ENCODE assay signal across 11 mouse cellular contexts in the genomic region with DNA sequence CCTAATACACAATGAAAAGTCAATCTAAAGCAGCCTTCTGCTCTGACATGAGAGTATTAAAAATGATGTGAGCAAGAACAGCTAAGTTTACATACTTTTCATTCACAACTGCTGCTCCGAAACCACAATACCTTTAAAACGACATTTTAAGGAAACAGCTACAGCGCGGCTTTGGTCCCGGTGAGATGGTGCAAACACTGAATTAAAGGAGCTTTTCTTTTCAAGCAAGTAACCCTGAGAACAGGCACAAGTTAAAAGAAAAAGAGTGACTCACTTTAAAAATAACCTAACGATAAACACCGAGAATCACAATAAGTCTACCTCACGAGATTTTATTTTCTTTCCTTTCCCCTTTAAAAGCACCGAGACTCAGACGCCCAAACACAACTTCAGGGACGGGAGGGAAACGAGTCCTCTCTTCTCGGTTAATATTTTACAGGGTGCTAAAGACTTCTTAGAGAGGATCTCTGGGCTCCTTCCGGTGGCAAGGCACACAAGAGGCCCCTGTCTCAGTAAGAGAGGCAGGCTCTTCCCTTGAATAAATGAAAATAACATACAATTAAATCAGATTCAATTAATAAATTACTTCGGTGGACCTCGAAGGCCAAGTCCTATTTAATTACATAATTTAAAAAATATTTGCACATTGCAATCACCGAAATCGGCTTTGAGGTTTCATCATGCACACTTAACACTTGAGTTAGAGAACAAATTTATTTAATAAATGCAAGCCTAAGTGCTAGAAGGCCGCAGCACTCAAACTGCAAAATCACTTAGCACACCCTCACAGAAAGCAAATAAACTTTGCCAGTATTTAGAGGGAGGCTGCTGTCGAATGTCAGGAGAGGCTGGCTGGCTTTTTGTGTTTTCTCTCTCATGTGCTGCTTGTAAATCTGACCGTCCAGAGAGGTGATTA.
DNase-seq lines count a peak whose midpoint lies in the region; ATAC-seq and TF ChIP-seq lines count a peak whose summit lies in the region.
"Had no signal": no experiment of that assay in that cellular context is flagged by ENCODE, and none has a peak within 500 bp of the region (broad histone marks: within the 10 kb centered on the region; RNA-seq: fewer than 3 reads in every experiment).

No protein-coding gene starts in this region.

- H3K27me3 ChIP-seq in limb, embryonic 12.5 days, result no peaks in the 10 kb centered on the region
- no peaks in the 10 kb centered on the region for H3K27me3 ChIP-seq in limb, embryonic 10.5 days (ENCODE audit: low read depth, poor library complexity, severe bottlenecking)
- H3K27me3 ChIP-seq in liver, postnatal 0 days (ENCODE audit: insufficient read depth, low read length), result no peaks in the 10 kb centered on the region
- H3K27me3 ChIP-seq in forebrain, embryonic 11.5 days (ENCODE audit: control insufficient read depth, insufficient read depth, low read length), result no peaks in the 10 kb centered on the region
- H3K27me3 ChIP-seq: heart, embryonic 15.5 days had no signal

- H3K36me3 ChIP-seq in limb, embryonic 12.5 days, result no peaks in the 10 kb centered on the region
- no peaks in the 10 kb centered on the region for H3K36me3 ChIP-seq in limb, embryonic 10.5 days
- no peaks in the 10 kb centered on the region; the same call in none of the 2 replicates for H3K36me3 ChIP-seq in liver, postnatal 0 days (replicated peaks; ENCODE audit: insufficient read depth, low read length)
- no peaks in the 10 kb centered on the region for H3K36me3 ChIP-seq in forebrain, embryonic 11.5 days (ENCODE audit: control insufficient read depth, insufficient read depth, low read length)
- H3K36me3 ChIP-seq: heart, embryonic 15.5 days had no signal

- no peak overlapping the region for H3K4me3 ChIP-seq in limb, embryonic 12.5 days (replicated peaks)
- no peak overlapping the region for H3K4me3 ChIP-seq in limb, embryonic 10.5 days
- 0 out of 2 replicates have a peak overlapping the region, but pooled peaks have one; percentile 6 for H3K4me3 ChIP-seq in liver, postnatal 0 days (ENCODE audit: low read depth, low read length)
- H3K4me3 ChIP-seq in forebrain, embryonic 11.5 days (ENCODE audit: low read depth, low read length), result no peak overlapping the region
- H3K4me3 ChIP-seq: heart, embryonic 15.5 days had no signal

- H3K9me3 ChIP-seq in limb, embryonic 12.5 days, result no peaks in the 10 kb centered on the region
- H3K9me3 ChIP-seq in limb, embryonic 10.5 days (replicated peaks), result no peaks in the 10 kb centered on the region
- no peaks in the 10 kb centered on the region for H3K9me3 ChIP-seq in liver, postnatal 0 days (ENCODE audit: low read length)
- H3K9me3 ChIP-seq in forebrain, embryonic 11.5 days (ENCODE audit: control insufficient read depth, low read length), result no peaks in the 10 kb centered on the region
- H3K9me3 ChIP-seq: heart, embryonic 15.5 days had no signal

- H3K27ac ChIP-seq in limb, embryonic 12.5 days, result peak overlapping the region; percentile 25; the same call in 1 of the 2 replicates
- no peak overlapping the region for H3K27ac ChIP-seq in limb, embryonic 10.5 days
- no peak overlapping the region for H3K27ac ChIP-seq in liver, postnatal 0 days (ENCODE audit: low read depth)
- no peak overlapping the region for H3K27ac ChIP-seq in forebrain, embryonic 11.5 days (ENCODE audit: low read depth, low read length)
- H3K27ac ChIP-seq: heart, embryonic 15.5 days had no signal

- H3K9ac ChIP-seq in limb, embryonic 12.5 days (replicated peaks), result no peak overlapping the region
- 0 out of 2 replicates have a peak overlapping the region, but pooled peaks have one; percentile 28 for H3K9ac ChIP-seq in liver, postnatal 0 days (replicated peaks)
- no peak overlapping the region for H3K9ac ChIP-seq in forebrain, embryonic 11.5 days (ENCODE audit: low read length)
- H3K9ac ChIP-seq: heart, embryonic 15.5 days had no signal

- H3K4me1 ChIP-seq in limb, embryonic 12.5 days (replicated peaks), result peaks cover 58% of the 10 kb centered on the region
- peaks cover 53% of the 10 kb centered on the region for H3K4me1 ChIP-seq in limb, embryonic 10.5 days
- peaks cover 19% of the 10 kb centered on the region for H3K4me1 ChIP-seq in liver, postnatal 0 days (ENCODE audit: insufficient read depth)
- no peaks in the 10 kb centered on the region for H3K4me1 ChIP-seq in forebrain, embryonic 11.5 days (replicated peaks; ENCODE audit: control insufficient read depth, insufficient read depth, low read length)
- H3K4me1 ChIP-seq: heart, embryonic 15.5 days had no signal

- peak overlapping the region; percentile 17; the same call in 1 of the 2 replicates for H3K4me2 ChIP-seq in limb, embryonic 12.5 days
- peak overlapping the region; percentile 57 for H3K4me2 ChIP-seq in liver, postnatal 0 days (ENCODE audit: low read depth, low read length)
- no peak overlapping the region for H3K4me2 ChIP-seq in forebrain, embryonic 11.5 days (ENCODE audit: low read depth, low read length, severe bottlenecking)
- H3K4me2 ChIP-seq: heart, embryonic 15.5 days had no signal

- TF ChIP-seq CTCF in liver, postnatal 0 days (IDR thresholded peaks at IDR 0.05; ENCODE audit: low read depth), result no peak

- no peak for TF ChIP-seq EP300 in liver, postnatal 0 days (IDR thresholded peaks at IDR 0.05; ENCODE audit: low read depth)

- ATAC-seq in limb, embryonic 12.5 days (ENCODE audit: insufficient number of reproducible peaks, insufficient read depth, low FRiP score, low TSS enrichment, low read depth), result no peak
- no peak for ATAC-seq in liver, postnatal 0 days
- no peak for ATAC-seq in forebrain, embryonic 11.5 days (replicated peaks; ENCODE audit: low FRiP score)

- 33% methylated on average over 21 of the region's 21 CpGs for WGBS in limb, embryonic 12.5 days
- WGBS in limb, embryonic 10.5 days, result 59% methylated on average over 21 of the region's 21 CpGs
- WGBS in liver, postnatal 0 days (ENCODE audit: insufficient replicate concordance), result 37% methylated on average over 21 of the region's 21 CpGs
- 67% methylated on average over 21 of the region's 21 CpGs for WGBS in forebrain, embryonic 11.5 days

- no peak for DNase-seq in limb, embryonic 10.5 days (ENCODE audit: low spot score)
- peak; percentile 36 to 47 for DNase-seq in kidney, adult 8-10 months
- DNase-seq in liver, postnatal 0 days, result no peak
- DNase-seq in thymus, postnatal 14 days, result peak; percentile 44
- no peak for DNase-seq in gastrocnemius, postnatal 4 days (ENCODE audit: low spot score in 2 of 2)
- no peak for DNase-seq in gastrocnemius, postnatal 25 days
- no peak for DNase-seq in forebrain, embryonic 11.5 days (ENCODE audit: low spot score)
- DNase-seq: cerebellum, adult 8-10 months; layer of hippocampus, adult 9-11 months had no signal

Comparison
In these comparisons a context has a peak if more than half of its experiments do, and no peak if none do; other contexts are left out.
1. DNase-seq: peak in kidney, adult 8-10 months (2 of 2) and thymus, postnatal 14 days (single experiment); none in limb, embryonic 10.5 days (single experiment), liver, postnatal 0 days (single experiment), gastrocnemius, postnatal 4 days (0 of 2), gastrocnemius, postnatal 25 days (single experiment) and forebrain, embryonic 11.5 days (single experiment).